Mouse (Mus musculus) lung, embryonic 16.5 days (tissue): ENCODE data around the gene Cdk20. TPM values are rescaled to one million over a fixed set of nuclear protein-coding genes. Genes with fewer than 3 reads are reported as not detected.

ENCODE experiments used
- polyA plus RNA-seq: library from polyadenylated mRNA; unstranded; fragments of >200 nt; fragmentation: Nextera tagmentation; extraction: Ambion mirVana; gene quantifications from 2 replicates; pipeline ENCODE4 v1.2.1, GENCODE M21; 2015

The Cdk20 gene
- polyA plus RNA-seq, 1 experiment from 2014 or later: 8.8 TPM

Other genes starting within 250 kb of the Cdk20 start
- gene Cdc14b, start 157.0 kb upstream of the Cdk20 start, polyA plus RNA-seq: 8.6 and 8.7 TPM in 2 replicates
- gene Aaed1, start 119.6 kb upstream of the Cdk20 start, polyA plus RNA-seq: 60.9 and 62.4 TPM in 2 replicates
- 175 and 210 TPM in 2 replicates for gene Ctsl, start 61.4 kb upstream of the Cdk20 start, polyA plus RNA-seq
- not detected in 2 replicates for gene Fam240b, start 65.5 kb downstream of the Cdk20 start, polyA plus RNA-seq